Comparison of ENCODE assay signal across 9 mouse cellular contexts in genomic region chr6:83070311-83071219, GRCm38 (mm10). TPM values are rescaled to one million over a fixed set of nuclear protein-coding genes. Genes with fewer than 3 reads are reported as not detected.
DNase-seq lines count a peak whose midpoint lies in the region; ATAC-seq and TF ChIP-seq lines count a peak whose summit lies in the region.
"Had no signal": no experiment of that assay in that cellular context is flagged by ENCODE, and none has a peak within 500 bp of the region (broad histone marks: within the 10 kb centered on the region; RNA-seq: fewer than 3 reads in every experiment).

No protein-coding gene starts in this region.

- H3K4me3 ChIP-seq in layer of hippocampus, adult 2 months, result no peak overlapping the region
- H3K4me3 ChIP-seq in hindbrain, embryonic 12.5 days, result peak overlapping the region; percentile 23
- peak overlapping the region; percentile 16 for H3K4me3 ChIP-seq in midbrain, embryonic 11.5 days (ENCODE audit: low read depth, low read length)

- DNase-seq in layer of hippocampus, postnatal 10 days (ENCODE audit: low spot score in 2 of 2), result peak; percentile 56 to 65
- no peak for DNase-seq in layer of hippocampus, adult 2 months (ENCODE audit: low spot score in 2 of 2)
- DNase-seq in R1 (ENCODE audit: low read depth, low spot score), result peak; percentile 48
- peak; percentile 58 for DNase-seq in embryo, embryonic 11 days
- DNase-seq in midbrain, embryonic 11.5 days (ENCODE audit: low spot score, missing footprints), result peak; percentile 98
- DNase-seq in c-Kit-positive CD71-positive TER-119-positive erythroid progenitor cells, embryonic 14.5 days (ENCODE audit: low spot score), result no peak
- no peak for DNase-seq in left cerebral cortex, adult 9 months (ENCODE audit: low spot score in 2 of 2)

- H3K36me3 ChIP-seq in hindbrain, embryonic 12.5 days, result no peaks in the 10 kb centered on the region
- no peaks in the 10 kb centered on the region for H3K36me3 ChIP-seq in midbrain, embryonic 11.5 days (ENCODE audit: control insufficient read depth, insufficient read depth, low read length)

- H3K4me1 ChIP-seq in hindbrain, embryonic 12.5 days, result peaks cover 19% of the 10 kb centered on the region
- H3K4me1 ChIP-seq in midbrain, embryonic 11.5 days (ENCODE audit: control insufficient read depth, insufficient read depth, low read length), result peaks cover 15% of the 10 kb centered on the region

- no peak overlapping the region for H3K27ac ChIP-seq in layer of hippocampus, adult 2 months
- no peak overlapping the region for H3K27ac ChIP-seq in hindbrain, embryonic 12.5 days
- H3K27ac ChIP-seq in midbrain, embryonic 11.5 days (ENCODE audit: low read depth, low read length), result no peak overlapping the region
- H3K27ac ChIP-seq: macrophage had no signal

- 0 out of 2 replicates have a peak, but pooled peaks have one; percentile 26 for ATAC-seq in hindbrain, embryonic 12.5 days (ENCODE audit: low FRiP score)
- peak; percentile 55 for ATAC-seq in midbrain, embryonic 11.5 days (ENCODE audit: low FRiP score)

- no peaks in the 10 kb centered on the region for H3K9me3 ChIP-seq in hindbrain, embryonic 12.5 days (replicated peaks)
- H3K9me3 ChIP-seq in midbrain, embryonic 11.5 days (ENCODE audit: control insufficient read depth, low read length), result no peaks in the 10 kb centered on the region

- peak overlapping the region; percentile 28; the same call in 1 of the 2 replicates for H3K4me2 ChIP-seq in hindbrain, embryonic 12.5 days (replicated peaks)
- peak overlapping the region; percentile 12 for H3K4me2 ChIP-seq in midbrain, embryonic 11.5 days

- H3K9ac ChIP-seq in hindbrain, embryonic 12.5 days, result no peak overlapping the region
- H3K9ac ChIP-seq in midbrain, embryonic 11.5 days (ENCODE audit: low read length), result no peak overlapping the region

- no peak for TF ChIP-seq CTCF in layer of hippocampus, adult 2 months (conservative IDR thresholded peaks at IDR 0.05)

- WGBS in hindbrain, embryonic 12.5 days, result 1% methylated on average over 50 of the region's 58 CpGs
- WGBS in midbrain, embryonic 11.5 days, result under 1% methylated on average over 57 of the region's 58 CpGs

- H3K27me3 ChIP-seq in hindbrain, embryonic 12.5 days, result peaks cover 99% of the 10 kb centered on the region
- peaks cover 91% of the 10 kb centered on the region for H3K27me3 ChIP-seq in midbrain, embryonic 11.5 days (ENCODE audit: control insufficient read depth, insufficient read depth, low read length)

RNA-seq across cellular contexts. Expression of gene Tlx2, which starts 0.5 kb away (rescaled TPM):
- not detected for total RNA-seq in layer of hippocampus, postnatal 10 days (2021)
- total RNA-seq in layer of hippocampus, adult 2 months (2021), result not detected
- polyA plus RNA-seq in hindbrain, embryonic 12.5 days (2016; fragmentation: Nextera tagmentation; extraction: Ambion mirVana), result 4.4 and 6.0 TPM in 2 replicates
- polyA plus RNA-seq in midbrain, embryonic 11.5 days (2014; fragmentation: Nextera tagmentation; extraction: Ambion mirVana), result not detected in 2 replicates
- polyA plus RNA-seq: macrophage had no signal

RNA-seq across cellular contexts. Expression of gene Pcgf1, which starts 7.1 kb away (rescaled TPM):
- 10 to 100 TPM; 18.8 to 22.2 TPM for total RNA-seq in layer of hippocampus, postnatal 10 days (2021)
- total RNA-seq in layer of hippocampus, adult 2 months (2021), result 10 to 100 TPM; 36.3 to 37.5 TPM
- 39.1 and 39.5 TPM in 2 replicates for polyA plus RNA-seq in hindbrain, embryonic 12.5 days (2016; fragmentation: Nextera tagmentation; extraction: Ambion mirVana)
- polyA plus RNA-seq in midbrain, embryonic 11.5 days (2014; fragmentation: Nextera tagmentation; extraction: Ambion mirVana), result 31.5 and 35.5 TPM in 2 replicates

RNA-seq across cellular contexts. Expression of gene Dqx1, which starts 12.9 kb away (rescaled TPM):
- total RNA-seq in layer of hippocampus, postnatal 10 days (2021), result under 1 TPM; 0.37 to 0.54 TPM
- total RNA-seq in layer of hippocampus, adult 2 months (2021), result under 1 TPM; 0.69 to 0.79 TPM
- 0.76 and 1.2 TPM in 2 replicates for polyA plus RNA-seq in hindbrain, embryonic 12.5 days (2016; fragmentation: Nextera tagmentation; extraction: Ambion mirVana)
- polyA plus RNA-seq in midbrain, embryonic 11.5 days (2014; fragmentation: Nextera tagmentation; extraction: Ambion mirVana), result 0.43 and 0.68 TPM in 2 replicates

RNA-seq across cellular contexts. Expression of gene Htra2, which starts 15.5 kb away (rescaled TPM):
- total RNA-seq in layer of hippocampus, postnatal 10 days (2021), result 10 to 100 TPM; 68.0 to 70.4 TPM
- 10 to 100 TPM; 52.9 to 54.5 TPM for total RNA-seq in layer of hippocampus, adult 2 months (2021)
- polyA plus RNA-seq in hindbrain, embryonic 12.5 days (2016; fragmentation: Nextera tagmentation; extraction: Ambion mirVana), result 59.9 and 63.4 TPM in 2 replicates
- polyA plus RNA-seq in midbrain, embryonic 11.5 days (2014; fragmentation: Nextera tagmentation; extraction: Ambion mirVana), result 28.2 and 30.0 TPM in 2 replicates

RNA-seq across cellular contexts. Expression of gene Lbx2, which starts 15.6 kb away (rescaled TPM):
- total RNA-seq in layer of hippocampus, postnatal 10 days (2021), result under 1 TPM; 0.42 to 0.46 TPM
- total RNA-seq in layer of hippocampus, adult 2 months (2021), result under 1 TPM in 1 of 2 experiments, not detected in 1; 0.86 TPM
- 0.69 TPM in 1 of 2 replicates, not detected in the other for polyA plus RNA-seq in hindbrain, embryonic 12.5 days (2016; fragmentation: Nextera tagmentation; extraction: Ambion mirVana)
- 0.44 TPM in 1 of 2 replicates, not detected in the other for polyA plus RNA-seq in midbrain, embryonic 11.5 days (2014; fragmentation: Nextera tagmentation; extraction: Ambion mirVana)

Comparison
In these comparisons a context has a peak if more than half of its experiments do, and no peak if none do; other contexts are left out.
1. DNase-seq: peak in layer of hippocampus, postnatal 10 days (2 of 2), R1 (single experiment), embryo, embryonic 11 days (single experiment) and midbrain, embryonic 11.5 days (single experiment); none in layer of hippocampus, adult 2 months (0 of 2), c-Kit-positive CD71-positive TER-119-positive erythroid progenitor cells, embryonic 14.5 days (single experiment) and left cerebral cortex, adult 9 months (0 of 2).